Mouse (Mus musculus) olfactory bulb, adult 2 months (tissue): ENCODE measurements around the gene Lhx5. TPM values are rescaled to one million over a fixed set of nuclear protein-coding genes. Genes with fewer than 3 reads are reported as not detected.

Experiments used
- H3K27ac ChIP-seq: fragments of 200-500 bp; 2 replicates; pipeline ENCODE4 v1.5.1; 2012; ENCODE audit warnings: low read depth, low read length; ENCODE audit not compliant: insufficient read depth
- H3K4me1 ChIP-seq: fragments of 200-500 bp; 2 replicates; pipeline ENCODE4 v1.6.1; 2012; ENCODE audit warnings: low read length; ENCODE audit not compliant: control insufficient read depth, insufficient read depth
- H3K4me3 ChIP-seq: fragments of 200-500 bp; 2 replicates; pipeline ENCODE4 v1.5.1; 2012; ENCODE audit warnings: mild to moderate bottlenecking, low read depth, low read length, moderate library complexity; ENCODE audit not compliant: insufficient read depth
- CTCF ChIP-seq: fragments of 200-500 bp; IDR thresholded peaks from 2 replicates; pipeline ENCODE4 v1.5.1; 2012; ENCODE audit warnings: low read depth, mild to moderate bottlenecking, low read length, moderate library complexity; ENCODE audit not compliant: insufficient read depth
- POLR2A ChIP-seq: fragments of 200-500 bp; IDR thresholded peaks from 2 replicates; pipeline ENCODE4 v1.6.1; 2012; ENCODE audit warnings: mild to moderate bottlenecking, low read depth, low read length, moderate library complexity; ENCODE audit not compliant: insufficient read depth
- WGBS: fragments of 180-500 bp; shearing (Covaris S2); methylation state at CpG from one replicate; pipeline ENCODE4 v1.1.7; 2018; 5-methylcytosine and 5-hydroxymethylcytosine counted together
- polyA plus RNA-seq: library from polyadenylated mRNA; stranded (reverse); fragments of >200 nt; gene quantifications from 2 replicates; pipeline ENCODE4 v1.2.4, GENCODE M21; 2012; ENCODE audit warnings: low replicate concordance; ENCODE audit not compliant: missing spikeins, insufficient read depth, insufficient read length

Gene Lhx5
- polyA plus RNA-seq, 1 experiment = not detected

- WGBS = 1% methylated on average over 47 of the region's 47 CpGs
- TF ChIP-seq CTCF = no peak
- Histone ChIP-seq H3K27ac (no peak overlapping the region), H3K4me1 (peaks cover 11% of the 10 kb centered on the region; the same call in 1 of the 2 replicates), H3K4me3 (no peak overlapping the region)
Observed at GRCm38 (mm10) chr5:120435731-120436501, 4.4 kb downstream of the Lhx5 start.

GRCm38 (mm10) chr5:120436885-120437495 lies 5.5 kb downstream of the Lhx5 start:
- Histone ChIP-seq H3K4me1 (peaks cover 8% of the 10 kb centered on the region; the same call in 1 of the 2 replicates), H3K4me3 (no peak overlapping the region), H3K27ac (no peak overlapping the region)
- under 1% methylated on average over 18 of the region's 18 CpGs for WGBS
- no peak for TF ChIP-seq POLR2A

GRCm38 (mm10) chr5:120437539-120437938 lies 6.0 kb downstream of the Lhx5 start:
- WGBS = 3% methylated on average over 17 of the region's 17 CpGs
- Histone ChIP-seq H3K4me3 (no peak overlapping the region), H3K4me1 (peaks cover 7% of the 10 kb centered on the region; the same call in 1 of the 2 replicates), H3K27ac (no peak overlapping the region)
- no peak for TF ChIP-seq CTCF
- no peak for TF ChIP-seq POLR2A

- Histone ChIP-seq H3K4me3 (no peak overlapping the region), H3K27ac (no peak overlapping the region), H3K4me1 (peaks cover 7% of the 10 kb centered on the region; the same call in 1 of the 2 replicates)
- 2% methylated on average over 33 of the region's 33 CpGs for WGBS
- TF ChIP-seq CTCF (no peak), POLR2A (no peak)
Observed at GRCm38 (mm10) chr5:120437986-120438385, 6.5 kb downstream of the Lhx5 start.

- Histone ChIP-seq H3K4me3 (no peak overlapping the region), H3K4me1 (peaks cover 7% of the 10 kb centered on the region; the same call in 1 of the 2 replicates), H3K27ac (no peak overlapping the region)
- WGBS = 6% methylated on average over 13 of the region's 13 CpGs
- TF ChIP-seq CTCF = no peak
- TF ChIP-seq POLR2A = no peak
Observed at GRCm38 (mm10) chr5:120438469-120438868, 7.0 kb downstream of the Lhx5 start.

DNA sequence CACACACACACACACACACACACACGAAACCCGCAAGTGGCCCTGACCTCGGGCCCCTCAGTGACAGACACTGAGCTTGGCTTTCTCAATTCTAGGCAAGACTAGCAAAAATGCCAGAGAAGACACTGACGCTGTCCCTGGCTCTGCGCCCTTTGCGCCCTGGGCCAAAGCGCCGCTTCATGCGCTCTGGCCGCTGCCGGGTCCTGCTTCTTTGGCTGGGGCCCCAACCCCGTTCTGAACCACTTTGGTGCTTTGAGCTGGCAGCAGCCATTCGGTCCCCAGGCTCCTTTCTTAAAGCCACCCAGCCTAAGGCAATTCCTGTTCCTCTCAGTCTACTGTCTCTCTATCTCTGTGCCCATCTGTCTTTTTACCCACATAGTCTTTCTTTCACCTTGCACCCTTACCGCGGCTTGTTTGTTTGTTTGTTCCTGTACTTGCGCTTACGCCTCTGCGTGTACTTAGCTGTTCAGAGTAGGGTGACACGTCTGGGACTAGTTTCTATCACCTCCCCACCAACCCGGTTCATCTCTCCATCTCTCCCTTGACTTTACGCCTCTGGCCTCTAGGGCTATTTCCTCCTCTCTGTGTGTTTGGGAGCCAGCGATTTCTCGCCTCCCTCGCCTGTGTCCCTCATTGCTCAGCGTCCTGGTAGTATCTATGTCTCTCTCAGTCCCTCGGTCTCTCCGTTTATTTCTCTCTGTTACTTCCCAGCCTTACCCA lies 7.7 kb downstream of the Lhx5 start:
- H3K4me3 ChIP-seq = no peak overlapping the region
- WGBS = 14% methylated on average over 27 of the region's 27 CpGs
- no peak overlapping the region for H3K27ac ChIP-seq
- H3K4me1 ChIP-seq = peaks cover 7% of the 10 kb centered on the region; the same call in 1 of the 2 replicates
- TF ChIP-seq CTCF (no peak), POLR2A (no peak)

DNA sequence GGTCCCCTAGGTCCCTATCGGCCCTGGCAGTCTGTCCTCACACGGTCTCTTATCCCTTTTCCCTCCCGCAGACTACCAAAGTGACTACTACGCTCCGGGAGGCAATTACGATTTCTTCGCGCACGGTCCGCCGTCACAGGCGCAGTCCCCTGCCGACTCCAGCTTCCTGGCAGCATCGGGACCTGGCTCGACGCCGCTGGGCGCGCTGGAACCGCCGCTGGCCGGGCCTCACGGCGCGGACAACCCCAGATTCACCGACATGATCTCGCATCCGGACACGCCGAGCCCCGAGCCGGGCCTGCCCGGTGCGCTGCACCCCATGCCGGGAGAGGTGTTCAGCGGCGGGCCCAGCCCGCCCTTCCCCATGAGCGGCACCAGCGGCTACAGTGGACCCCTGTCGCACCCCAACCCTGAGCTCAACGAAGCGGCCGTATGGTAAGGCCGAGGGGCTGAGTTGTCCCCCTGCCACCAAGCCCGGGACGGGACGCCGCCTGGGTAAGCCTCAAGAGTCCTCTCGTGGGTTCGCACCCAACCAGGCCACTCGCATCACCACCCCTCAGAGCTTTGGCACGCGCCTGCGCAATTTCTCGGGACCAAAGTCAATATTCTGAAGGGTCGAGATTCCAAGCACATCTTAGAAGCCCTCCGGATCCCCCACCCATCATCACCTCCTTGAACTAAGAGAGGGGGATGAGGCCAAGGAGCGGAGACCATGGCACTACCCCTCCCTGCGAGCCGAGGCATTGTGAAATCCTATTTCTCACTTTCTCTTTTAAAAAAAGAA lies 8.6 kb downstream of the Lhx5 start:
- no peak overlapping the region for H3K4me3 ChIP-seq
- no peak overlapping the region for H3K27ac ChIP-seq
- TF ChIP-seq POLR2A (no peak), CTCF (no peak)
- H3K4me1 ChIP-seq = peaks cover 7% of the 10 kb centered on the region; the same call in 1 of the 2 replicates
- 12% methylated on average over 61 of the region's 61 CpGs for WGBS

- WGBS = 17% methylated on average over 14 of the region's 14 CpGs
- TF ChIP-seq CTCF (peak; percentile 59), POLR2A (no peak)
Observed at GRCm38 (mm10) chr5:120440733-120441132, 9.2 kb downstream of the Lhx5 start.

More at GRCm38 (mm10) chr5:120440733-120441132, 9.2 kb downstream of the Lhx5 start:
- H3K4me1 ChIP-seq = peaks cover 7% of the 10 kb centered on the region; the same call in 1 of the 2 replicates
- H3K27ac ChIP-seq = no peak overlapping the region
- no peak overlapping the region for H3K4me3 ChIP-seq
